Mouse (Mus musculus): ENCODE measurements around the gene Smc3.
"Not testable (repeated sequence)": the region's sequence is repeated elsewhere in the genome, so short reads cannot be mapped to it uniquely, and the experiment has no call there.

The Smc3 gene

DNA sequence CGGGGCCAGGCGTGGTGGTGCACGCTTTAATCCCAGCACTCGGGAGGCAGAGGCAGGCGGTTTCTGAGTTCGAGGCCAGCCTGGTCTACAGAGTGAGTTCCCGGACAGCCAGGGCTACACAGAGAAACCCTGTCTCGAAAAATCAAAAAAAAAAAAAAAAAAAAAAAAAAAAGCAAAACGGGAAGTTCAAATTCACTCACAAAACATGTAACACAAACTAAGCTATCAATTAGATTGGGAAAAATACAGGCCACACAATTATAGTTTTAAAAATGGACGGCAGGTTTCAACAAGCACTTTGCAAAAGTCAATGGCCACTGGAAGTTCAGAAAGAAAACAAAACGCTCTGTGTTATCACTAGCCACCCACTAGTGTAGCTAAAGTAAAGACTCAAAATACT, 56.2 kb downstream of the Smc3 start:
- not testable (repeated sequence) for DNase-seq (ENCODE audit: low spot score)

DNA sequence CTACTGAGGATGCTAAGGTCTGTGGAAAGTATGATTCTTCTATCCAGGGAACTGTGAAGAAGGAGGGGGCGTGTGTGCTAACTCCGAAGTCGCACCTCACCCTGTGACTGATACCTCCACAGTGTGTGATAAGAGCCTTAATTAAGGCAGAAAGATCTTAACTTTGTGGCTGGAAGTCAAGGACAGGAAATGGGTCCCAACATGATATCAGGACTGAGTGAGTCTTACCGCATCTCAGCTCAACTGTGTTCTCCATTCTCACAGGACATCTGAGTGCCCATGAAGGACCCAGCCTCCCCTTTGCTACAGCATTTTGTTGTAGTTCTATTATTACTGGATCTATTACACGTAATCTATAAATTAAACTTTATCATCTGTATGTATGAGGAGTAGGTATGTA, 57.2 kb downstream of the Smc3 start:
- DNase-seq (ENCODE audit: low spot score) = no peak

DNA sequence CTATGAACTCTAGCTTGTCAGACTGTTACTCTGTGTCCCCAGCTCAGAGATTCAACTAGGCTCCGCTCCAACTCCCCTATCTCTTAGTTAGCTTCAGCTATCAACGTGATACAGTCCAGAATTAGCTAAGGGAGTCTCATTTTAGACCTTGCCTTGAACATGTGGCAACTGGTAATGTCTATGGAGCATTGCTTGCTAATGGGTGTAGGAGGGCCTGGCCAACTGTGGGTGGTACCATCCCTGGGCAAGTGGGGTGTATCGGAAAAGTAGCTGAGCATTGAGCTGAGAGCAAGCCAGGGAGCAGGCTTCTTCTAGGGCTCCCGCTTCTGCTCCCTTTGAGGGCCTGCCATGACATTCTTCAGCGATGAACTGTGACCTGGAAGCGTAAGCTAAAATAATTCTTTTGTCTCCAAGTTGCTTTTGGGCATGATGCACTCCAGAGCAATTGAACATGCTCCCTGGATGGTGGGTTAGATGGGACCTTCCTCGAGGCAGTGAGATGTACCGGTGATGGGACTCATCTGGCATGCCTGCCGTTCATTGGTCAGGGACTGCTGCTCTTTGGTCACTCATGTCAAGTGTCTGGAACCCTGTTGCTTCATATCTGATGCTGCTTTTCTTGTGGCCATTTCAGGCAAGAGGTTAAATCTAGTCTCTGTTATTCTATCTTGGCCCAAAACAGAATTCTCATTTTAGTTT, 60.7 kb downstream of the Smc3 start:
- no peak for DNase-seq (ENCODE audit: low spot score)

DNA sequence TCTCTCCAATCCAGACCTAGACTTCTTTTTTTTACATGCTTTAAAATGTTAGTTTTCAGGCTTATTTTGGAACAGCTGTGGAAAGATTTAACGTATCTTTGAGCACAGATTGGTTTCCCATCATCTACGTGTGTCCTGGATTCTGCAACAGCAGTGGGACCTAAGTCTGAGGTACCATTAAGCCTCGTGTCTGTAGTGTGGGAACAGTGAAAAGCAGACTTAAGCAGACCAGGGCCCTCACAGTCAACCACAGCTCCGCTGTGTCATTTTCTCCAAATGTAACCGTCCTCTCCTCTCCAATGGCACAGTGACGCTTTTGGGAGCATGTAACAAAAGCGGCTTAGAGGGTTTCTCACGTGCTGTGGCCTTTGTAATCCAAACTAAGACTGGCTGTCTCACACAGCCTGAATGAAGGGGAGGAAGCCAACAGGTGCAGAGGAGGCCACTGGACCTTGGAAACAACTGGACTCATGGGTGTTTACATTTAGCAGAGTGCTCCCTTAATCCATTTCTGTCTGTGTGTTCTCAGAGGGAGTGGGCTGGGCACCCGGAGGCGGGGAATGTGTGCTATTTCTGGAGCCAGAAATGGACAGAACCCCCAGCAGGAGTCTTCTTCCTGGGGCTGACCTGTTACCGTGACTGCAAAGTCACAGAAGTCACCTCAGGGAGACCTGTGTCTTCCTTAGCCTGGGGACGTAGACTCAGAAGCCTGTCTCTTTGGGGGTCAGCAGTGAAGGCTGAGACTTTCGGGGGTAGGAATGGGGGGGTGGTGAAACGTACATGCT, 61.9 kb downstream of the Smc3 start:
- DNase-seq (ENCODE audit: low spot score) = no peak

DNA sequence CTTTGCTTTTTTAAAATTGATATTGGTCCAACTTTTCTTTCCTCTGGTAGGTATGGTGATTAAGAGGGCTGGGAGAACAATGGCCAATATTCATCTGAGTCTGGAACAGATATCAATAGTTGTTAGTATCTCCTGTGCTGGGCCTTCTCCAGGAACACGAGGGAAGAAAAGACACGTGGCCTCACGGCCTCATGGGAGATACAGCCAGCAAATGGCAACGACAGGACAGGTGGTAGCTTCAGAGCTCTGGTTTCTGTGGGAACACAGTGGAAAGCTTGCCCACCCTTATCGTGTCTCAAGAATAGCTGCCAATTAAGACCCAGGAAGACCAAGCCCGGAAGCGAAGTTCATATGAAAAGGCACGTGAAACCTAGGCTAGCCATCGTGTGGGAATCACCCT, 64.6 kb downstream of the Smc3 start:
- no peak for DNase-seq (ENCODE audit: low spot score)

DNA sequence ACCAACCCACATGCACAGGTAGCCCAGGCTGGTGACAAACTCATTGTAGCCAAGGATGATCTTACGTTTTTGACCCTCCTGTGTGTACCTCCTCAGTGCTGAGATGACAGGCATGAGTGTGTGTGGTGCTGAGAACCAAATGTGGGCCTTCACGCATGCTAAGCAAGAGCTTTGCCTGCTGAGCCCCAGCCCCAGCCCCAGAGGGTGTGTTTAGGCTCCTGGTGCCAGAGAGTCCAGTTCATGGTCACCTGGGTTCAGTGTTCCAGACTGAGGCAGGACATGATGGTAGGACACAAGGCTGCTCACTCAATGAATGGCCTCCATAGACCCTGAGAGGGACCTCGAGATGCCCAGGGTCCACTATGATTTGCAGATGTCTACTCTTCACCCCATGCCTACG, 65.2 kb downstream of the Smc3 start:
- DNase-seq (ENCODE audit: low spot score) = no peak

DNA sequence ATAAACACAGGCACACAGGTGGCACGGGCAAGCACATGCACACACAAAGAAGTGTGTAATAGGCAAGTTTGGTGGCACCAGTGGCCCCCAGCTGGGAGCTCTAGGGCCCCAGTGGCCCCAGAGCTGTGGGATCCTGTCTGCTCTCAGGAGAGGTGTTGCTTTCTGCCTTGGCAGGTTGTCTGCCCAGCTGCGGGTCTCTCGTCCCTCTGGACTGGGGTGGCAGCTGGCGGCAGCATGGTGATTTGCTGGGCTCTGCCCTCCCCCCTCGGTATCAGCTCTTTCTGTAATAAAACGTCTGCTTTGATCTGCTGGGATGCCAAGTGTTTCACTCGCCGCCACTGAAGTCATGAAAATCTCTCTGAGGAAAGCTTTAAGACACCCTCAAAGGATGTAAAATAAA, 66.5 kb downstream of the Smc3 start:
- no peak for DNase-seq (ENCODE audit: low spot score)

DNA sequence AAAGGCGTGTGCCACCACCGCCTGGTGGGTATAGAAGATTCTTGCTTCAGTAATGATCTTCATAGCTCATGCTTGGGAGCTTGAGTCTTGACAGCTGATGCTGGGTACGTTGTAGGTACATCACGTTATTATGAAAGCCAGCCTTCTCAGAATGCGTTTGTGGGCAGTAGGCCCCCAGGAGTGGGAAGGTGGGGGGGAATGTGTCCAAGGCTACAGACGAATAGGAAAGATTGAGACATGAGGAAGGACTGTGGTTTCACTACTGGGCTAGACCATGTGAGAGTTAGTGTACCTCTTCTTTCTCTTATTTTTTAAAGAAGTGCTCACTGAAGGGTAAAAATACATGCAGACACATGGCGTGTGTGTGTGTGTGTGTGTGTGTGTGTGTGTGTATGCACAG, 68.6 kb downstream of the Smc3 start:
- DNase-seq (ENCODE audit: low spot score) = no peak

DNA sequence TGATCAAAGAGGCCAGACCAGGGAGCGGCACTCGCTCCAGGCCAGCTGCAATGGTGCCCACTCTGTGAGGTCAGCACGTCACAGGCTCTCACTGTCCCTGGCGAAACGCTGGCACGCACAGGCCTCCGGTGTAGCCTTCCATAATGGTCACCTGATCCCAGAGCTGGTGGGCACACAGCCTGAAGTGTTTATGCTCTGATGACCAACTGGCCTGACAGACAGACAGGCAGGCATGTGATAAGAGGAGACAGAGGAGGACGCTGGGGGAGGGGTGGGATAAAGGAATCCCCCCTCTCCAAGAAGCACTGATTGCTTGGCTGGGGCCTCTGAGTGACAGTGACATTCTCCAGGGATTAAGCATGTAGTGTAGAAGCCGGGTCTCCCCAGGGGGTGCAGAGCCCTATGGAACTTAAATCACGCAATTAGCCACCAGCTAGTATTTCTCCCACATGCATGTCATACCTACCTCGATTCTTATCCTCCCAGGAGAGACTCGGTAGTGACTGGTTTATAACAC, 70.5 kb downstream of the Smc3 start:
- DNase-seq (ENCODE audit: low spot score) = no peak

DNA sequence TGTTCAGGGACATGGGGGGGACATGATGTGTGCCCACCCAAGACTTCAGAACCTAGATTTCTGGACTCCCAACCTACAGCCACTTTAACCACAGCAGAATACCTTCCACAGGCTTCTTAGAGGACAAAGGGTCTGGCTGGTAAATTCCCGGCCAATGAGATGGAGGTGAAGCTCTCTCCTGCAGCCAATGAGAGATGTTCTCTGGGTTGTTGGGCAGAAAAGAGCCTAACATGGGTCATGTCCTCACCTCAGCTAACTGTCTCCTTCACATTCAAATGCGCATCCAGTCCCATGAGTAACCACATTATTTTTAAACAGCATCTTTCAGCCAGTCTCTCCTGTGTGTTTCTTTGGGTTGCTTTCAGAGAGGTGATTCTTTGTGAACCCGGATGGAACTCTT, 71.2 kb downstream of the Smc3 start:
- DNase-seq (ENCODE audit: low spot score) = no peak

DNA sequence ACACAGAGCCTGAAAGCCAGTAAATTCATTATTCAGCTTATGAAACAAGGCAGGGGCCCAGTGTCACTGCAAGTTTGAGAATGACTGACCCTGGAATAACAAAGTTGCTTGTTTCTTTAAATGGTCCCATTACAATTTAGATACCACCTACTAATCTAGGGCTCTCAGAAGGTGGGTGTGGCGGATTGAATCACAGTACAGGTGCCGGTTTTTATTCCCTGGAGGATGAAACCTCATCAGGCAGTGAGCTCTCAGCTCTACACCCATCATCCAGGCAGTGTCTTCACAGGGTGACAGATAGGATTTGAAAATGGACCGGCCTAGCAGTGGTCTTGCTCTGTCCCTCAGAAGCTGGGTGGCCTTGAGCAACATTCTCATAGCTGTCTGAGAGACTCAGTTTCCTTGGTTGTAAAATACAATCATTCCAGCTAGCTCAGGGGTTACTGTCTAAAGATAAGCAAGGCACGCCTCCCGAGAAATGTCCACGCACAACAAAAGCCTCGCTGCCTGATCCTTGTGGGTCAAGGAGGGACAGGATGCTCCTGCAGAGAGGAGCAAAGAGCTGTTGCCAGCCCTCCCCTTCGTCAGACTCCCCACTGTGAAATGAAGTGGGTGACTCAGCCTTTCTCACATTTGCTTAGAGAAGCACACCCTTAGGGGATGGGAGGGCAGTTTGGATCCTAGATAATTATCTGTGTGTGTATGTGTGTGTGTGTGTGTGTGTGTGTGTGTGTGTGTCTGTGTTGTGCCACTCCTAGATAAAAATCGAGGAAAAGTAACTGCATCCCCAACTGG, 74.1 kb downstream of the Smc3 start:
- DNase-seq (ENCODE audit: low spot score) = no peak

DNA sequence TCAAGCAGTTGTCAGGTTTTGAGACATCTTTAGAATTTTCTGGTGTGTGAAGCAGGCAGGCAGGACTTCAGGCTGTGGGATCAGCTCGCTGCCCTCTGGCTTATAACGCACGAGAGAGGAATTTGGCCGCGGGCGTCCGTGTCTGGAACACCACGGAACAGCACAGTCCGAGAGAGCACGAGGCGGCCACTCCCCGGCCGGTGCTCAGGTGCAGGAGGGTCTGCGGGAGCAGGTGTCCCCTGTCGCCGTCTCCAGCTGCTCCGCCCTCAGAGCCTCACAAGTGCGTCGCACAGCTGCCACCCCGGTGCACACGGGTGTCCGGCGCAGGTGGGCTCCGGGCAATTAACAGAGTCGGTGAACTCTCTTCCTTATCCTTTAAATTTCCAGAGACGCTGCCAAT, 76.0 kb downstream of the Smc3 start:
- no peak for DNase-seq (ENCODE audit: low spot score)

DNA sequence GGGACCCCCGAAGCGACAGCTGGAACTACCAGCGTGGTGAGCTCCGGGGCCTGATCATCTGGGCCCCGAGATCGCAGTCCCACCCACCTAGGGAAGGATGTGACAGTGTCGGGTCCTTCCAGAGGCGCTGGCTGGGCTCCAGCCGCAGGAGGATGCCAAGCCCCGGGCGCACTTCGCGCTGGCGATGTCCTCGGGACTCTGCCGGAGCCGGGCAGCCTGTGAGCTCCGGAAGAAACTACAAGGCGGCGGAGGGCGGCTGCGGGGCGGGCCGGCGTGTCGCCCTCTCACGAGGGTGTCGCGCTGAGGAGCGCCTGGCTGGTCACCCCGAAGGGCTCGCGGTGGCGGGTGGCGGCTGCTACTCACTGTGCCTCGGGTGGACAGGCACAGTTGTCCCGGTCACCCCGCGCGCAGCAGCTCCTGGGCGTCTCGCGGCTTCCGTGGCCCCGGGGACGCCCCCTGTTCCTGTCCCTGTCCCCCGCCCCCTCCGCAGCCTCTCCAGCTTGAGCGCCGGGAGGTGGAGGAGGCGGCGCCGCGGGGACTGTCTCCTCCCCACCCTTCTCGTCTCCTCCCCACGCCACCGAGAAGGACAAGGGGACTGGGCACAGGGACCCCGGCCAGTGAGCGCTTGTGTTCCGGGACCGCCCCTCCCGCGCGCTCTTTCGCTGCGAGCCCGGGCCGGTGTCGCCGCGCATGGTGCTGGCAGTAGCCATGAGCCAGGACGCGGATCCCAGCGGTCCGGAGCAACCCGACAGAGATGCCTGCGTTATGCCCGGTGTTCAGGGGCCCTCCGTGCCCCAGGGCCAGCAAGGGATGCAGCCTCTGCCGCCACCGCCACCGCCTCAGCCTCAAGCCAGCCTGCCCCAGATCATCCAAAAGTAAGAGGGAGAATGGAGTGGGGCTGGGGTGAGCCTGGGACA, 76.8 kb downstream of the Smc3 start, which contains the start of gene Rbm20:
Rbm20 (plus strand) TSS at position 589 of the 917 bp plus-strand sequence.
- DNase-seq (ENCODE audit: low spot score) = peak; percentile 58

DNA sequence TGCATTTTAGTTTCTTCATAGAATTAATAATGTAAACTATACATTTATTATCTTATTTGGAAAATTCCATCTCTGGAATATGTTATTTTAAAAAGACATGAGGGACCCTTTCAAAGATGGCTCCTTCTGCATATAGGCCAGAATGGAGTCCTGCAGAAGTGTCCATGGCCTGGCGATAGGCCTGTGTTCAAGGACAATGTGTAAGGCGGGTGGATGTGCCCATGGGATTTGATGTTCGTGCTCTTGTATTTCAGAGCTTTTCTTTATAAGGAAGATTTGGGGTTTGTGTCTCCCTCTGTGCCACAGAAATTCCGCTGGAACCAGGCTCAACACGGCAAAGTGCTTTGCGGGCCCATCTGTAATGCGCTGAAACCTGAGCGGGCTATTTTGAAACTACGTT, 79.0 kb downstream of the Smc3 start:
- no peak for DNase-seq (ENCODE audit: low spot score)

DNA sequence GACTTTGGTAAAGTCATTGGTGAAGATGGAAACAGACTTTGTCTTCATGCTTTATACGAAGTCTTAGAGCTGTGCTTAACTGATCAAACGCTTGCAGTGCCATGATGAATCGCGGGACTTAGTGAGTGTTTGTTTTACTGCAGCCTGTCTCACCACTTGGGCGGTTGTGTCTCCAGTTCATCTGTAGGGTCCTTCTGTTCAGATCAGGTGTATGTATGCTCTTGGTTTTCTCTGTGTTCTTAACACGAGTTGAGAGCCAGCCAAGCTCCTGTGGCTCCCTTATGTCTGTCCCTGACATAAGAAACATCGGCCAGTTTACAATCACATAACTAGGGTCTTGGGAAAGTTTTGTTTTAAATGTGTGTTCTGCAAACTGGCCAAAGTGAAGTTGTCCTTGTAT, 79.8 kb downstream of the Smc3 start:
- no peak for DNase-seq (ENCODE audit: low spot score)

DNA sequence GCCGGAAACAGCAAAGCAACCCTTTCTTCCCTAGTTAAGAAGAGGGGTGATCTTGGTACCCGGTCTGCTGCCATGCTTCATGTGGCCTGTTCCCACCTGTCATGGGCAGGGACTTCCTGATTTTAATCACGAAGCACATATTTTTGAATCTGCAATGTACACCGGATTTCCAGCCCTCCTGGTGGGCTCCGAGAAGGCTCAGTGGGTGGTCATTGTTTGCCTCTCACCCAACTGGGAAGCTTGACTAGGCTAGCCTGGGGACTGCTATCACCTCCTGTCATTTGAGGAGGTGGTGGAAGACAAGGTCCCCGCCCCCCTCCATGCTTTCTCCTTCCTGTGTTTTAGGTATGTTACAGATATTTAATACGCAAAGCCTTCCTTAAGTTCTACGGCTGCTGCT, 82.2 kb downstream of the Smc3 start:
- no peak for DNase-seq (ENCODE audit: low spot score)

DNA sequence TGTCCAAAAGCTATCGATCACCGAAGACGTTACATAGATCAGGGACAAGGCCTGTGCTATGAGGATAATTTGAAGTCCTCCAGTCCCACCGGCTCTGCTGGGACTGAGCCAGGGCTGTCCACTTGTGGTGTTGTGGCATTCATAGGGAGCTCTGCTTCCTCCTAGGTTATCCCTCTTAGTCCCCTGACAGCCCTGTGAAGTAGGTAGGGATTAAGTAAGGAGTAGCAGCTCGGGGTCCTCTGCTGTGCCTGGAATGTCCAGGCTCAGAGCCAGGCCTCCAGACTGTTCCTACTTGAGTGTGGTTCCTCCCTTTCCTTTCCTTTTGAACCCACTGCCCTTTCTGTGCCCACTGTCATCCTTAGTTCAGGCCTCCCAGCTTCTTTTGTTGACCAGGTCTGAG, 87.4 kb downstream of the Smc3 start:
- DNase-seq (ENCODE audit: low spot score) = no peak

DNA sequence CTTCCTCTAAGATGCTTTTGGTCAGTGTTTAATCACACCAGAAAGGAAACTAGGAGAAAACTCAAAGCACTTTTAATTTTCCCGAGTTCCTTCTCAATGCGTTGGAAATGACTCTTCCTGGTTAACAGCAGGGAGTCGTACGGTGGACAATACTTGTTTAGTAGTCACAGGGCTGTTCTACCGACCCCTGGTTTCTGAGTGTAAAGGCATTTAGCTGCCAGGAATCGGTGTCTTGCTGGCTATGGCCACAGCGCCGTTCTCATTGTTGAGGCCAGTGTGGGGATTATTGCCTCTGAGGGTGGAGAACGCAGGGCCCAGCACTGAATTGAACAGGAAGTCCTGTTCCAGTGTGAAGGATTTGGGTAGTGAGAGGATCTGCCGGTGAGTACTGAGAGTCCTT, 90.6 kb downstream of the Smc3 start:
- no peak for DNase-seq (ENCODE audit: low spot score)

DNA sequence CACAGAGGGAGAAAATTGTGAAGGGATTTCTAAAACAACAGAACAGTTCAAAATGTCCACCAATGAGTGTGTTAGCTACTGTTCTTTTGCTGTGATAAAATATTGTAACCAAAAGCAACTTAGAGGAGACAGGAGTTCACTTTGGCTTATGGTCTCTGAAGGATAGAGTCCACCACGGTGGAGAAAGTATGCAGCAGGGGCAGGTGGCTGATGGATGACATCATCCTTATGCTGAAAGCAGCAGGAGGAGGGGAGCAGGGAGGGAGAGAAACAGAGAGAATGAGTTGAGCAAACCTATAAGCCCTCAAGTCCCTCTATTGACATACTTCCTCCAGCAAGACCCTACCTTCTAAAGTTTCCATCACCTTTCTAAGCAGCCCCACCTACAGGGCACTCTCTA, 93.8 kb downstream of the Smc3 start:
- DNase-seq (ENCODE audit: low spot score) = no peak

Measured in testis, postnatal 10 days (tissue).